Mouse (Mus musculus) thymus, postnatal 0 days (tissue): ENCODE data around the gene Mgea5. TPM values are rescaled to one million over a fixed set of nuclear protein-coding genes. Genes with fewer than 3 reads are reported as not detected.

Source experiments
- DNase-seq: peaks from one replicate; pipeline ENCODE4 v3.0.0-alpha.2; 2015; ENCODE audit warnings: low spot score
- polyA plus RNA-seq: library from polyadenylated mRNA; unstranded; fragments of >200 nt; fragmentation: Nextera tagmentation; extraction: Ambion mirVana; gene quantifications from 2 replicates; pipeline ENCODE4 v1.2.1, GENCODE M21; 2015

Gene Mgea5
- polyA plus RNA-seq, 1 experiment from 2014 or later = 90.5 TPM

DNA sequence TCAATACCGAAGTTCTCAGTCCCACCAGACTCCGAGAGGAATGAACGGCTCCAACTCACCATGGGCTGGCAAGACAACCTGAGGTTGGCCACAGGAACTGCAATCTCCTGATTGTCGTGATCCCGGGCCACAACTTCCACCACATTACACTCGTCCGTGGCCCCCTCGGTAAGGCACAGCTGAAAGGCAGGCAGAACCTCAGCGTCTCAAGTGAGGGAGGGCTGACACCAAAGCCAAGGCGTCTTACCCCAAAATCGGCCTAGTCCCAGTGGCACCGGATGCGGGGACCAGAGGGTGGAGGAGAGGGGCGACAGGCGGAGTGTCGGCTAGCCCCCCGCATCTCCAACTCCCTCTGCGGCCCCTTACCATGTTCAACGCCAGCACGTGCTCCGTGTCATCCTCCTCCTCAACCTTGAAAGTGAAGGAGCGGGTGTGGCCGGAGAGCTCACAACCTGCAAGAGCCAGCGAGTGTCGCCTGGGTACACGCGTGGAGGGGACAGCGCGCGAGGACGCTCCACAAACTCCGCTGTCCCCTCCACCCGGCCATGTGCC is 34.9 kb downstream of the Mgea5 start:
- peak; percentile 77 for DNase-seq

DNA sequence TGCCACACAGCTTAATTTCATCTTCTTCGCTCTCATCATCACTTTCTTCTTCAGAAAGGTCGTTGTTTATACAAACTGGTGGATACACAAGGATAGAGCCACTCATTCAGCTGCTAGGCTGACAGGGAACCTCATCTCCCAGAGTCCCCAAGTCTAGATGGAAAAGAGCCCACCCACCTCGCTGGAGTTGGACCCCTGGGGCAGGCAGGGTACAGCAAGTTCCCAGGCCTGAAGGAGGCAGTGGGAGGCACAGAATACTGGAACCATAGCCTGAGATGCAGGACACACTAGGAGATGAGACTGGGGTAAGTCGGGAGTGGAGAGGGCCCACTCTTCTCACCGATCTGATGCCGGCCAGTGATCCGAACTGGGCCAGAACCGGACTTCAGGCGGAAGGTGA is 35.4 kb downstream of the Mgea5 start:
- DNase-seq = no peak

DNA sequence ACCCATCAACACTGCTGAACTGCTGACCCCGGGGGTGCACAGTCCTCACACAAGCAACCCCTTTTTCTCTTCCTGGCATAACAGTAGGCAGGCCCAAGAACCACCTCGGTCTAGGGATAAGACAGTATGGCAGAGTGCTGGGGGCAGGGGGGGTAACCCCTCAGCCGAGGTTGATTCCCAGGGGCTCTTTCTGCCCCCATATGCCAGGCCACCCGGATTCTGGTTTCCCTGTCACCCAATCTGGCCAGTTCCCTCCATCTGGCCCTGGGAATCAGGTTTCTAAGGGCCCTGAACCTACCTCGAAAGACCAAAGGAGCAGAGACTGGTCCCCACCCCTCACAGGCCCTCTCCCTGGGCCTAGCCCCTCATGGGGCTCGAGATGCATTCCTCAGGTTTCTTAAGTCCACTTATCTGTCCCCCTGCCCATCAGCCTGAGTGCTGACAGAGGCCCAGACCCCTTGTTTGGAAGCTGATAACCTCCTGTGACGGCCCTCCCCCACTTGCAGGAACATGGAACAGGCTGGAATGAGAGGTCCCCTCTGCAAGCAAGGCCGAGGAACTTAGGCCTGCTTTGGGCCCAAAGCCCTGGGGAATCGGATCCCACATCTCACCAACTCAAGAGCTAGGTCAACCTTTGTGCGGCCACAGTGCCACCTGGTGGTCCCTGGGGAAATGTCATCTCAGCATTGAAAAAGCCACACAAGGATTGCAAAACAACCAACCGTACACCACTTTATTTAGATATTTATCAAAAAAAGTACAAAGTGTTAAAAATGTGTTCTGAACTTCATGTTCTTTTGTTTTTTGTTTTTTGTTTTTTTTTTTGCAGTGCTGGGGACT is 36.4 kb downstream of the Mgea5 start:
- DNase-seq = peak; percentile 88

DNA sequence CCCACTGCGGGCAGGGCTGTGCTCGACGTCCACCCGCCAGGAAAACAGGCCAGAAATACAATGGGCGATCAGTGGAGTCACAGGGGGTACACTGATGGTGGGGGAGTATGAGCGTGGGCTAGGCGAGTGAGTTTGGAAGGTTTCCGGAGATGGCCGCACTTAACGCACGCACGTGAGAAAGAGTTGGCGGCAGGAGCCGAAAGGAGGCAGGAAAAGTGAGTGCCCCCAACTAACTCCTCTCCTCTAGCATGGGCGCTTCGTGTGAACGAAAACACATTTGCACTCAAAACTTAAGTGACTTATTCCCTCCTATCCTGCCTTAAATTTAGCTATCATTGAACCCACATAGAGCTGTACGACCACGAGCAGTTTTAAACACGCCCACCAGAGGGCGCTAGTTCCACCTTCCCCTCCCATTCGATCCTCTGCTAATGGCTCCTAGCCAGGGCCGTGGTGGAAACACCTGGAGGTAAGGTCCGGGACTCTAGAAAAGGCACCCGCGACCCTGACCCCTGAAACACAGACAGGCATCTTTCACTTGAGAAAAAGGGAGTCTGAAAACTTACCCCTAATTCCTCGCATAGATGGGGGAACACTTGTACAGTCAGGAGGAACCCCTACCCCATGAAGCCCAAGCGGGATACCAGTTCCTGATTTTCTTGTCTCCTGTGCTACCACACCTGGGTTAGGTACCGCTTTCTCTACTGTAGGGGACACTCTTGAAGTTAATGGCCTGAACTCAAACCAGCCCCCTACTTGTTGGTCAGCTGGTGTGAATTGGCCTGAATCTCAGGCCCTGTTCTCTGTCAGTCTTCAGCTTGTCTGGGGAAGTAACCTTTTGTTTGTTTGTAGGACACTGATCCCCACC is 37.2 kb downstream of the Mgea5 start:
- DNase-seq = peak; percentile 82

DNA sequence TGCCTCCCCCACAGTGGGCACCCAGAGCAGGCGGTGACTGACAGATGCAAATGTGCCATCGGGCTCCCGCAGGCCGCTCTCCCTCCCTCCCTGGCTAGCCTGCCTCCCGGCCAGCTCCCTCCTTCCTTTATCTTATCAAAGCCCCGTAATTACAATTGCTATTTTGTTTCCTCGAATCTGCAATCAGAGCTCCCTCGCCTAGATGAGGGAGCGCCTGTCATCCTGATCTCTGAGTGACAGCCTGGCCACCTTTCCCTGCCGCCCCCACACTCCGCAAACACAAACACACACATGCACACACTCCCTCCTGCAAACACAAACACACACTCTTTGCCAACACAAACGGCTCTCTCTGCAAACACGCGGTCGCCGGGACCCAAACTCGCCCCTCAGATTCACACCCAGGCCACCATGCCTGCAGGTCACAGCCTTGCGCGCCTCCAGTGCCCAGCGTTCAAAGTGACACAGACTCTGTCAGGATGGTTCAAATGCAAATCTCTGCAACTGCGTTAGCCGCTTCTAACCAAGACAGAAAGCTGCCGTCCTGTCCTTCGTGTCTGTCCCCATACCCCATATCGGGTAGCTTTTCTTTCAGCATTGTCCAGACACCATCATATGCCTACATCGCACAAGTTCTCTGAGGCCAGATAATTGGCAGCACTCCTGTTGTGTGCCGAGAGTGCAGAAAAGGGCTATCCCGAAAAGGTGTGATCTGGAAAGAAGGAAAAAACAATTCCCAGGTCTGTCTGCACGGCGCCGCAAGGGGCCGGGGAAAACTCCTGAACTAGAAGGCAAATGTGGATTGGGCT is 38.1 kb downstream of the Mgea5 start:
- DNase-seq = no peak

DNA sequence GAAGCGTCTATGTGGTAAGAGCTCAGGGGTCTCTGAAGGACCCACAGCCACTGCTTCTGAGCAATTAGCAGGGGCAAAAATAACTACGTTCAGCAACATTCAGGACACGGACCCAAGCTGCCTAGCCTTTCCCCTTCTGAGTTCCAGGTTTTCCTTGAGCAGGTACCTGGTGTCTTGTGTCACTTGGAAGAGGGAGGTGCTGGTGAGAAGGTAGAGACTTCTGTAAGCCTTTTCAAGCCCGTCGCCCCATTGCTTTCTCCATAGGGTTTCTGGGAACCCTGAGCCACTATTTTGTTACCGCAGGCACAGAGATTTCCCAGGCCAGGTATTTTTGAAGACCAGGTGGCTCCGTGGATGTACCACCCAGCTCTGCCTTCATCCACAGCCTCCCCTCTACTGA is 40.0 kb downstream of the Mgea5 start:
- DNase-seq = no peak

DNA sequence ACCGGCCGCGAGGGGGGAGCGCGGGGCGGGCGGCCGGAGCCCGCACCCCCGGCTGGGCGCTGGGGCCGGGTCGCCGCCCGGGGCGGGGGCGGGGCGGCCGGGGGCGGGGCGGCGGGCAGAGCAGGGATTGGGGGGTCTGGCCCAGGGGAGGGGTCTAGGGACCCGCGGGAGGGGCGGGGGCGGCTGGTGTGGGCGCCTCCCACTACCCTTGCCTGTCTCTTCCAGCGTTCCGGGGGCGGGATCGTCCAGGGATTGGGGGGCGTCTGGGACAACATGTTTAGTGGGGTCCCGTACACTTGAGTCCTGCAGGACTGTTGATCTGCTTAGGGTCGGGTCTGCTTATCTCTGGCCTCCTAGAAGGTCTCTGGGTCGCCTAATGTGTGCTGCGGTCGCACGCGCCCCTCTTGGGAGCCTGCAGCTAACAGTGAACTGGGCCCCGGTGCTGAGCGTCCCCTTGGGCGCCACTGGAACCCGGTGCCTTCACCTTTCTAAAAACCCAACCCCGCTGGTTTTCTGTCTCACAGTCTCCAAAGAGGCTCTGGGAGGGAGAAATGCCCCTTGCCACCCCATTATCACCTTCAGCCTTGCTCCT is 40.6 kb downstream of the Mgea5 start:
- DNase-seq = no peak

DNA sequence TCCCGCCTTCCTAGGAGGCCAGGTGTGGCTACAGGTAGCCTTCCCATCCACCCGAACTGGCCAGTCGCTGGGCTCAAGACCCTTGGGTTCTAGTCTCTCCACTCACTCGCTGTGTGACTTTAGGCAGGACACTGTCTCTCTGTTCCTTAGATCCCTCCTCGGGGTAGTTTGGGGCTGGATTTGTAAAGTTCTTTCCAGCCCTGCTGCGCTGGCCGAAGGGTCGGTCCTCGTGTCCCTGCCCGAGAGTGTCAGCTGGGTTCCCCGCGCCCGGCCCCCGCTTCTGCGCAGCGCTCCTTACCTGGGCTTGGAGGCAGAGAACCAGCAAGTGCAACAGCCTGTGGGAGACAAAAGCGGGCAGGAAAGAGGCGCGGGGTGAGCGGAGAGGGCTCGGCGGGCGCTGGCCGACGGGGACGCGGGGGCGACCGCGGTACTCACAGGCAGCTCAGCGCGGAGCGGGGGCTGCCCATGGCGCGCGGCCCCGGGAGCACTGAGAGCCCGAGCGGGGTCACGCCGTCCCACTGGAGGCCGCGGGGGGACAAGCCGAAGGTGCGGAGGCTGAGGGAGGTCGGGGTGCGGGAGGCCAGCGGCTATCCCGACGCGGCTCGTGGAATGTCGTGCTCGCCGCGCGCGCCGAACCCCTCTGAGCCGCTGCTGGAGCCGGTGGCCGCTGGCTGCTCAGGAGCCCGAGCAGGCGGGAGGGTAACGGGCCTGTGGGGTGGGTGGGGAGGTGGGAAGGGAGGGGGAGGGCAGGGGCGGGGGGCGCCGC is 41.2 kb downstream of the Mgea5 start, which contains the start of gene Fgf8:
TSS of gene Fgf8 (minus strand) at position 698 of the 766 bp plus-strand sequence.
- DNase-seq = no peak

DNA sequence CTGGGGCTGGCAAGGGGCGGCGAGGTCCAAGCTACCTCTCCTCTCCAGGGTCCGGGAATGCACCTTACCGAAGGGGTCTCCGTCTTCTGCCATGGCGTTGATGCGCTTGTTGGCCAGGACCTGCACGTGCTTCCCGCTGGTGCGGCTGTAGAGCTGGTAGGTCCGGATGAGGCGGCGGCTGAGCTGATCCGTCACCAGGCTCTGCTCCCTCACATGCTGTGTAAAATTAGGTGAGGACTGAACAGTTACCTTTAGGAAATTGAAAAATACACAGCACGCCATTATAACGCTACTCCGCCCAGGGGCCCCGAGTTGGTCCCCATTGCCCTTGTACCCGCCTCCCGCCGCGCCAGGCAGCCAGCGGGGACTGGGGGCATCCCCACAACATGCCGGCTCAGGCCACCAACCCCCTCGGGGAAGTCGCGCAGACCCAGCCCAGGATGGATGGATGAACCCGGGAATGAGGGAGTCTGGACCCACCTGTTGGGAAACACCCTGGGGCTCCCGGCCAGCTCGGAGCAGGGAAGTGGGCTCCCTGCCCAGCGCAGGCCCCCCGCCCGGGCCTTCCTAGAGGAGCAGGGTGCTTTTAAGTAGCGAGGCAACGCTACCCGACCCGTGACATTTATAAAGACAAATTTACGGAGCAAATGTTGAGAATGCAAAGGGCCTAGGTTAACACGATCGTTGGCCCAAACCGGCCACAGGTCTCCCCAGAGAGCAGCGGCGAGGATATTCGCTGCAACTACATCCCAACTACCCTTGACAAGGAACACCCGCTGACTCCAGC is 42.0 kb downstream of the Mgea5 start:
- no peak for DNase-seq

DNA sequence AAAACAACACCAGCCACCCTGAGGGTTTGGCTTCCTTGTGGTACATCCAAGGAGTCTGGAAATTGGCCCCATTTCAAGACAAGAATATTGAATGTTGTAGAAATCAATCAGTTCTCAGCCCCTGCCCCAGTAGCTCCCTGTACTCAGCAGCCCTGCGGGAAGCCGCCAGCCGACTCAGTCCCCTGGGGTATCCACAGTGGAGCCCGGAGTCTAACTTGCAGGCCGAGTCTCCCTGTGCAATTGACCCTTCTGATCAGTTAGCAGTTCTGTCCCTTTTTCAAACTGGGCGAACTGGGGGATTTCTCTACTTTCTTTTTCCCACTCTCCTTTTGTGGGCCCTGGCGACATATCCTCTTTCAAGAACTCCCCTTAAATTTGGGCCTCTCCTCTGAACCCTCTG is 42.8 kb downstream of the Mgea5 start:
- no peak for DNase-seq

DNA sequence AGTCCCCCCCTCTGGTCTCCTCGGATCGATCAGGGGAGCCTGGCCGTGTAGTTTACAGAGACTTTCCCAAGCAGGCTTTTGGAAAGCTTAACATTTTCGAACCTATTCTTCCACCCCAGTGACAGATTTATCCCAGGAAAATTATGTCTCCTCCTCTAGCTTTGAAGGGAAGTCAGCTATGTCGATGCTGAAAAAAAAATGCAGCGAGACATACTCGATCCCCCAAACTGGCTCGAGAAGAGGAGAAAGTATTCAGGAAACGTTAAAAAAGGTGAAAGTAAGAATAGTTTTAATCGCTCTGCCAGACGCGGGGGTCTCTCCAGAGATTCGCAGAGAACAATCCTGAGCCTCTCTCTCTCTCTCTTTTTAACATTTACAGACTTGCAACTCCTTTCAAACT is 43.4 kb downstream of the Mgea5 start:
- no peak for DNase-seq

DNA sequence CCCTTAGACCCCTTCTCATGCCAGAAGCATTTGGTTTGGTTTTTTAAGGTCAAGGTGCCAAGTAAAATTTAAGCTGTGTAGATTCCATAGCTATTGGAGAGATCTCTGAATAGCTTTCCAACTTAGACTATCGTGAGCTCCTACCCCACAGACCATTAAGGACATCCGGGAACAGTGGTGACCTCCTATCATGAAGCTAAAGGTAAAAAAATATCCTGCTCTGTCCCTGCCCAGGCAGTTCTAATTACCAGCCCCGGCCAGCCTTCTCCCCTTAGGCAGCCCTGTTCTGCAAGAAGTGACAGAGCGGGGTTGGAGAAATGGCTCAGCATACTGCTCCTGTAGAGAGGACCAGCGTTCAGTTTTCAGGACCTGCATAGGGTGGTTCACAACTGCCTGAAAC is 45.1 kb downstream of the Mgea5 start:
- DNase-seq = no peak

DNA sequence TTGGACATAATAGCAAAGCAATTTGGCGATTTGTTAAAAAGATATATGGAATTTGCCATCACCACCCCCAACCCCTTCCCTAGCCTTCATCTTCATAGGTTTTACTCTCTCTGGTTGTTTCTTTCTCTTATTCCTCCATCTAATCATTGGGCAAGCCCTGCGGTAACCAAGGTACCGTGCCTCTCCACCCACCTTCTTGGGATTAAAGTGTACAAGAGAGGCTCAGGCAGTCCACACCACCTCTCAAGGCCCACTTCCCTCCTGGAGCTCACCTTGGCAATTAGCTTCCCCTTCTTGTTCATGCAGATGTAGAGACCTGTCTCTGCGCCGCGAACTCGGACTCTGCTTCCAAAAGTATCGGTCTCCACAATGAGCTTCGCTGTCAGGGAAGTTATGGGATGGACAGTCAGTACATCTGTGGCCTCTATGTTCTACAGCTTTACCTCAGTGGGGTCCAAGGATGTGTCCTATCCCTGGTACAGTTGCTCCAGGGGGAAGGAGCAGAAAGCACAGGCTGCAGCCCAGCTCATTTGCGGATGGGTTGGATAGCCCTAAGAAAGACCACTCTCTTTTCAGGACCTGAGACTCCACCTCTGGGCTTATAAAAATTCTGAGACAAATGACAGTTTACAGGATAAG is 45.7 kb downstream of the Mgea5 start:
- DNase-seq = no peak

DNA sequence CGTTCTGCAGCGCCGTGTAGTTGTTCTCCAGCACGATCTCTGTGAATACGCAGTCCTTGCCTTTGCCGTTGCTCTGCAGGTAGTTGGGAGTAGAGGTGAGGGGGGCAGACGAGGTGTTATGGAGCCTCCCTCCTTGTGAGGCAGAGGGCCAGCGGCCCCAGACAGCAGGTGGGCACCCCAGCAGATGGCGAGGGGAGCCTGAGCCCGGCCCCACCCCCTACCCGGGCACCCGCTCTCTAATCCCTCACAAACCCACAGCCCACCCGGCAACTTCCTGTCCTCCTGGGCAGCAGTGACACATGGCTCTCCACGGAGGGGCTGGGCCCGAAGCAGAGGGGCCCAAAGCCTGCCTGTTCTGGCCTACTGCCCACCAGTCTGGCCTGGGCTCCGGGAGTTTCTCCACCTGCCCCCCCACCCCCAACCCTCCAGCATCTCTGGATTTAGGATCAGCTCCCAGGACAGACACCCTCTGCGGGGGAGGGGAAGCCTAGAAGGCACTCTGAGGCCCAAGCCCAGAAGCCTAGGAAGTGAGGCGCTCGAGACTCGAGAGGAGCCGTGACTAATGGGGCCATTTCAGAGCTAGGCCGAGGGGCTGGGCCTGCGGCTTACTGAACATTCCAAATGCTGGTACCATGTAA is 46.3 kb downstream of the Mgea5 start:
- DNase-seq = peak; percentile 38

DNA sequence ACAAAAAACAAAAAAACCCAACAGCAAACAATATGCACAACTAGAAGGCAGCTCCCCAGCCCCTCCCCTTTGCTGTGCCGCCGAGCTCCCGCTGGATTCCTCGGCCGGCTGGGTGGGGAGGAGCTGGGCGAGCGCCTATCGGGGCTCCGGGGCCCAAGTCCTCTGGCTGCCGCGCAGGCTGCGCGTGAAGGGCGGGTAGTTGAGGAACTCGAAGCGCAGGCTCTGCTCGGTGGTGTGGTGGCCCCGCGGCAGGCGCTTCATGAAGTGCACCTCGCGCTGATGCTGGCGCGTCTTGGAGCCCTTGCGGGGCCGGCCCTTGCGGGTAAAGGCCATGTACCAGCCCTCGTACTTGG is 46.8 kb downstream of the Mgea5 start:
- DNase-seq = peak; percentile 71

DNA sequence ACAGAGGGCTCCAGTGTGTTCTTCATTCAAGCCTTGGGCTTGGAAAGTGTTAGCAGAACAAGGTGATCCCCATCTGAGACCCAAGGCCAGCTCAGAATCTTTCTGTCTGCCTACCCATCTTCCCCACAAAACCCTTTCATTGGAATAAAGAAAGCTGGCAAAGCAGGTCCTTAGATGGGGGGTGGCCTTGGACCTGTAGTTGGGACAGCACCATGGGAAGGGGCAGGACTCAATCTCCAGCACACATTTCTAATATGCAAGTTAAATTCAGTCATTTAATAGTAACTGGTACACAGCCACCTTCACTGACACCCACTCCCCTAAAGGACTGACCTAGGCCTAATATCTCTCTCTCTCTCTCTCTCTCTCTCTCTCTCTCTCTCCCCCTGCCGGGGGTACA is 47.4 kb downstream of the Mgea5 start:
- DNase-seq = no peak

DNA sequence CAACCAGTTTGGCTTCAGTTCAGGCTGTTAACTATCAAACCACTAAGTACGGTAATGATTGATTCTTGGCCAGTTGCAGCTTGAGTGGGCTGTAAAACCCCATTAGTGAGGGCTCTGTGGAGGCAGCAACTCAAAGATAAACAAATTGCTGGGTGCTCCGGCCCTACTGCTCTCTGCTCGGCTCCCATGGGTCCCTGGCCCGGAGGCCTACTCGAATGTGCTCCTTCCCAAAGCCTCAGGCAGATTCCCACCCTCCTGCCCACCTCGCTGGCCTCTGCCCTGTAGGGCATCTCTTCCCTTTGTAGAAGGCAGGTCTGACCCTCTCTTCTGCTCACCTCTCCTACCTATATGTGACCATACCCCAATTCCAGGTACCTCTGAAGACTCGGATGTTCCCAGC is 48.9 kb downstream of the Mgea5 start:
- DNase-seq = no peak

DNA sequence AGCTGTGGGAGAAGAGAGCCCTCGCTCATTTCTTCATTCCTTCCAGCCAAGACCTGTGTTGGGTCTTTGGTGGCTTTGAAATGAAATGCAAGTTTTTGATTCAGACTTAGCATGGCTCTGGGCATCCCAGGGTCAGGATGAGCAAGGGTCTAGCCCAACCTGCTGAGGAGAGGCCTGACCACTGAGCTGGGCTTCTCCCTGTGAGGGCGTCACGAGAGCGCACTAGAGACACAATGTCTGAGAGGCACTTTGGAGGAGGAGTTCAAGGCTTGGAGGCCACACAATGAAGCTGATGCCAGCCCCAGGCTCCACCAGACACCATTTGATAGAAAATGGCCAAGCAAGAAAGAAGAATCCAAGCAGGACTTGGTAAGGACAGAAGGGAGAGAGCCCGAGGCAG is 49.4 kb downstream of the Mgea5 start:
- no peak for DNase-seq
